Mouse (Mus musculus) C2C12 (cell line): Measurements from ENCODE around the gene Dlg5.

ENCODE experiments used
- CEBPB ChIP-seq: IDR thresholded peaks from one replicate; pipeline ENCODE4 v1.6.1; 2011; ENCODE audit warnings: low read depth, mild to moderate bottlenecking, control low read depth, moderate library complexity
- CTCF ChIP-seq: IDR thresholded peaks from one replicate; pipeline ENCODE4 v1.5.1; 2011; ENCODE audit not compliant: control insufficient read depth, insufficient read depth, insufficient read length
- FOSL1 ChIP-seq: IDR thresholded peaks from one replicate; pipeline ENCODE4 v1.8.0; 2011; ENCODE audit warnings: mild to moderate bottlenecking, low read length; ENCODE audit not compliant: poor library complexity, insufficient read depth, severe bottlenecking
- MAX ChIP-seq: IDR thresholded peaks from one replicate; pipeline ENCODE4 v1.6.1; 2011; ENCODE audit warnings: mild to moderate bottlenecking, control low read depth
- MYOD1 ChIP-seq: IDR thresholded peaks from one replicate; pipeline ENCODE4 v1.6.1; 2011; ENCODE audit warnings: low read depth; ENCODE audit not compliant: control insufficient read depth, insufficient read length
- MYOG ChIP-seq: IDR thresholded peaks from one replicate; pipeline ENCODE4 v1.6.1; 2011; ENCODE audit not compliant: control insufficient read depth, insufficient read length; ENCODE audit errors: extremely low read depth
- USF1 ChIP-seq: IDR thresholded peaks from one replicate; pipeline ENCODE4 v1.6.1; 2011; ENCODE audit warnings: low read depth, mild to moderate bottlenecking, control low read depth, moderate library complexity

GRCm38 (mm10) chr14:24253611-24254202, 8.0 kb upstream of the Dlg5 start:
- no peak for TF ChIP-seq CTCF
- peak; percentile 74 for TF ChIP-seq USF1
- TF ChIP-seq MYOD1, result no peak
- TF ChIP-seq MAX, result no peak
- TF ChIP-seq MYOG, result no peak
- no peak for TF ChIP-seq CEBPB
- TF ChIP-seq FOSL1, result no peak
